Mouse (Mus musculus): ENCODE results near the gene Zfp607b.

Gene Zfp607b

GRCm38 (mm10) chr7:27688815-27689612, at the start of gene Zfp607b:
Zfp607b (plus strand) TSS chr7:27689340.
- peak; percentile 95 to 98 for DNase-seq

DNA sequence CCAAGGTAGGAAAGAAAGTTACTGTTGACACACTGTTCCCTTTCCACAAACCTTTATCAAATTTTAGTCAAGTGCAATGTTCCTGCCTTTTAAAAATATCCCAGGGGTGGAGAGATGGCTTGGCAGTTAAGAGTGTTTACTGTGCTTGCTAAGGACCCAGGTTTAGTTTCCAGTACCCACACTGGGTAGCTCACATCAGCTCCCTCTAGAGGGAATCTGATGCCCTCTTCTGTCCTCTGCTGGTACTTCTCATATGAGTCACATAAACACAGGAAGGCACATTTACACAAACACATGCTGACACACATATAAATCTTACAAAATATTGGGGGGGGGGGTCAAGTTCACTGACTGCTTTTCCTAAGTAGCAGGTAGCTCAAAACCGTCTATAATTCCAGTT, 44.7 kb upstream of the Zfp607b start:
- DNase-seq: no peak

DNA sequence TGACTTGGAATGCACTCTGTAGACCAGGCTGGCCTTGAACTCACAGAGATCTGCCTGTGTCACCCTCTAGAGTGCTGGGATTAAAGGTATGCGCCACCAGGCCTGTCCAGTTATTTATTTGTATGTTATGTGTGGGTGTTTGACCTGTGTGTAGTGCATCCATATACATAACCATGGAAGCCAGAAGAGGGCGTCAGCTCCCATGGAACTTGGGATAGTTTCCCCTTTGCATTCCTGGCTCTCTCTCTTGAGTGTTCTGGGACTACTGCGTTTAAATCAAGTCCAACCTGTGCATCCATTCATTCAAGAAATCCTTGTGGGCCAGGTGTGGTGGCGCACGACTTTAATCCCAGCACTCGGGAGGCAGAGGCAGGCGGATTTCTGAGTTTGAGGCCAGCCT, 42.6 kb upstream of the Zfp607b start:
- no peak for DNase-seq

DNA sequence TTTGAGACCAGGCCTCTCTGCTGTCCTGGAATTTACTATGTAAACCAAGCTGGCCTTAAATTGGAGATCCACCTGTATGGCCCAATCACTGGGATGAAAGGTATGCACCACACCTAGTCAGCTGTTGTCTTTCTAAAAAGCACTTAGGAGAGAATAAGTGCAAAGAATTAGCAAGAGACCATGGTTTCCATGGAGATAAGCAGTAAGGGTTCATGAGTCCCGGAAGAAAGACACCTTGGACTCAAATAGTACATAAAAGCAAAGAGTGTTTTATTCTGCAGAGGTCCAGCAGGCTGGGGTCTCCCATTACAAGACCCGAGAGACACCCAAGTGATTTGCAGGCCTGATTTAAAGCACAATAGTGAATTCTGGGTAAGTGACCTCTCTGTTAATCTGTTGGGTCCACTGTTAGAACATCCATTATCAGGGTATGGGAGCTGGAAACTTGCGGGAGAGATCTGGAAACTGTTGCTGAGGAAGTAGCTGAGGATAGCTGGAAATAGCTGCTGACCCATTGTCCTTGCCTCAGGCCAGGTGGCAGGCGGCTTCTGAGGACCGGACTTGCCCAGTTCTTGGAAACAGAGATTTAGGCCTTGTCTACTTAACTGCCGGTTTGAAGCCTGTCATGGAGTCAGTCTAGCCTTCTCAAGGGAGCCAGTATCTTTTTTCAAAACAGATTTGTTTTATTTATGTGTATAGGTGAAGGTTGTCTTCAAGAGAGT, 41.7 kb upstream of the Zfp607b start:
- no peak for DNase-seq

GRCm38 (mm10) chr7:27649723-27650122, 39.4 kb upstream of the Zfp607b start:
- DNase-seq: no peak

DNA sequence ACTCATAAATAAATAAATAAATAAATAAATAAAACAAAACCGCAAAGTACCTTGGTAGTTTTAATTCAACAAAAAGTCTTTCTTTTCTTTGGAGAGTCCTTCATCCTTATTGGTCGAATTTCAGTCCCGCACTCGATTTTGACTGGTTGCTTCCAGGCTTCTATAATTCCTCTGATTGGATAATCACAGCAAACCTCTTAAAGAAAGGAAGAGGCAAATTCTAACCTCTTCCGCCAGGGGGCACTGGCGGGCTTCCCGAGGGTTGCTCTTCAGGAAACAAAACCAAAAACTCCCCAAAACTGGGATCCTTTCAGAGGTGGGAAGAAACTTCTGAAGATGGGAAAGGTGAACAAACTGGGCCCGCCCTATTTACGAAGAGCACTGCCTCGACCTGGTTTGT, 38.2 kb upstream of the Zfp607b start:
- DNase-seq: peak; percentile 60 to 75

DNA sequence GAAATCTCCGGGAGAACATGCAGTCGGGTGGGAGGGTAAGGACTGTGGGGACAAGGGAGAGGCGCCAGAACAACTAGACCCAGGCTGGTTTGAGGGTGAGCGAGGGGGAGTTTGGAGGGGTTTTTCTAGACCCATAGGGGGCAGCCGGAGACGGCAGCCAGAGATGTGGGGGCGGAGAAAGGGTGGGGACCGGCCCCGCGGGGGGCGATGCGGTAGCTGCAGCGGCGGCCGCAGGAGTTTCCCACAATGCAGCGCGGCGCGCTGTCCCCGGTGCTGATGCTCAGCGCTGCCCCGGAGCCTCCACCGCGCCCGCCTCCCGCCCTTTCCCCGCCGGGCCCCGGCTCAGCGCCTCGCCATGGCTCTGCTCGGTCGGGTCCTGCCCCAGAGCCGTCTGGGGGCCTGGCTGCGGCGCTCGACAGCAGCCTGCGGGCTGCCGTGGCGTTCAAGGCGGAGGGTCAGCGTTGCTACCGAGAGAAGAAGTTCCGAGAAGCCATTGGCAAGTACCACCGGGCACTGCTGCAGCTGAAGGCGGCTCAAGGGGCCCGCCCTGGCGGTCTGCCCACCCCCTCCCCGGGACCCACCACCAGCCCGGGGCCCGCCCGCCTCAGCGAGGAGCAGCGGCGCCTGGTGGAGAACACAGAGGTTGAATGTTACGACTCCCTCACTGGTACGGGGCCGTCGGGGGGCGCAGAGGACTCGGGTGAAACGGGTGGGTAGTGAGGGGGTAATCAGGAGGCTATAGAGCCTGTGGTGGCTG, 35.3 kb upstream of the Zfp607b start, which contains the start of gene Ttc9b:
Ttc9b (plus strand) TSS at position 235 of the 757 bp plus-strand sequence.
- no peak for DNase-seq

- peak in 1 of 2 experiments; percentile 50 for DNase-seq
Observed at GRCm38 (mm10) chr7:27654607-27655276, 34.4 kb upstream of the Zfp607b start.

DNA sequence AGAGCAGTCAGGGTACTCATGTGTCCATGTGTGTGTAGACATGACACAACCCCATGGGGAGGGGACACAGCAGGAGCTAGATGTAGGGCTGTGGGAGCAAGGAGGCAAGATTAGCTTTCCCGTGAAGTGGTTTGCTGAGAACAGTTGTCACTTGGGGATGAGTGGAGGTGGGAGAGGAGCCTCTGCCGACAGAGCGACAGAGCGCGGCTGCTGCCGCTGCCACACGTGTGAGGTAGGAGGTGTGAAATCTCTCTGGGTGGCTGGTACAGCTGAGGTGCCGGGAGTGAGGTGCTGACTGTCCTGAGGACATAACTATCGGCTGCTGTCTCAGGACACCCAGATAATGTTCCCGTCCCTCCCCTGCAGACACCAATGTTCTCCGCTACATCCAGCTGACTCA, 33.6 kb upstream of the Zfp607b start:
- DNase-seq: no peak

GRCm38 (mm10) chr7:27656600-27656999, 32.5 kb upstream of the Zfp607b start:
- no peak for DNase-seq

GRCm38 (mm10) chr7:27657824-27658395, 31.2 kb upstream of the Zfp607b start:
- no peak for DNase-seq

GRCm38 (mm10) chr7:27658712-27659663, 30.2 kb upstream of the Zfp607b start:
- no peak for DNase-seq

DNA sequence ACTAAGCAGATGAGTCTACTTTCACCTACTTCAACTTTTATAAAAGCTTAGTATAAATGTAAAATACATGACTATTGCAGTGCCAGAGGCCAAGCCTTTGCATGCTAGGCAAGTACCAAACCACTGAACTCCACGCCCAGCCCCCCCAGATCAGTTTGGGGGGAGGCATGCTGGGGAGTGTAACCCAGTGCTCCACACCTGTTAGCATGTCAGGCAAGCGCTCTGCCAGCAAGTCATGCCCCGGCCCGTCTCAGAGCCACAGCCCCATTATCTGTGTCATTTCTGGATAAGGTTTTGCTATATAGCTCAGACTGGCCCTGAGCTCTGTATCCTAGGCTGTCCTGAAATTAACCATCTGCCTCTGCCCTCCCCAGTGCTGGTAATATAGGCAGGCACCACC, 27.1 kb upstream of the Zfp607b start:
- DNase-seq: no peak

GRCm38 (mm10) chr7:27673064-27673574, 16.0 kb upstream of the Zfp607b start:
- no peak for DNase-seq

GRCm38 (mm10) chr7:27673575-27674131, 15.5 kb upstream of the Zfp607b start:
- DNase-seq: no peak

- no peak for DNase-seq
Observed at GRCm38 (mm10) chr7:27674195-27674521, 15.0 kb upstream of the Zfp607b start.

DNA sequence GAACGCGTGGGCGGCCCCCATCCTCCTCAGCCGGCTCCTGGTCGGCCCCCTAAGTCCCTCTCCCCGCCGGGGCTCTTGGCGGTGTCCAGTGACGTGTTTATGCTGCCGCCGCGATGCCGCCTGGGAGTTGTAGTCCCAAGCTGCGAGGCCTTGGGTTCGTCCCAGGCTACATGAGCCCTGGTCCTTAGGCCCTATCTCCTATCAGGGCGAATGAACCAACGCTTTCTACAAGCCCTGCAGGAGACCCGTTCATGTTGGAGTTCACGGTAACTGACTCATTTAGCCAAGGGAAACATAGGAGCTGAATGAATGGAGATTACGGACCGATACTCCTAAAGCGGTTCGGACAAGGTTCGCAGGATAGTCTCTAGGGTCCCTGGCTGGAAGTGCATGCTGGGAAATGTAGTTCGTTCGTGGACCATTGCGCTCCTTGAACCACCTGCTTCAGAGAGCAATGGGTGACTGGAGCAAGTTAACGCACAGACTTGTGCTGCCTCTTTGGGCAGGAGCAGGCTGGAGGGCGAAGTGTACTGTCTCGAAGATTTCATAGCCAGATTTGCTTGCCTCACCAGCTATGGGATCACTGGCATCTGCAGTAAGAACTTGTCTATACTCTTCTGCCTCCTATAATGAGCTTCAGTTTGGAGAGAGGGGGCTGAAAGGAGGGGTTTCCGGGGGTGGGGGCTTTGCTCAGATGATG, 14.5 kb upstream of the Zfp607b start, which contains the start of gene Map3k10:
Map3k10 (minus strand) TSS at position 77 of the 700 bp plus-strand sequence.
- peak; percentile 89 to 93 for DNase-seq

DNA sequence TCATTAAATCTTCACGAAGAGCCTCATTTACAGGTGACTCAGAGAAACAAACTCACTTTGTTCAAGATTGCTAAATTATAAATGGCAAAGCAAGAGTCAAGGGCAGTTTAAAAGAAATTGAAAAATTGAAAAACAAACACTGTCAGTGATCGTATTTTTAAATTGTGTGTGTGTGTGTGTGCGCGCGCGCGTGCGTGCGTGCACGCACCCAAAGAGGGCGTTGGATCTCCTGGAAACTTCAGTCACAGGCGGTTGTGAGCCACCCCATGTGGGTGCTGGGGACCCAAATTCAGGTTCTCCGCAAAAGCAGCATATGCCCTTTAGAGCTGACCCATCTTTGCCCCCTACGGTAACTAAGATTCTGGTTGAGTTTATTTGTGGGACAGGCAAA, 13.9 kb upstream of the Zfp607b start:
- DNase-seq: no peak

GRCm38 (mm10) chr7:27683218-27683617, 5.9 kb upstream of the Zfp607b start:
- DNase-seq: no peak

DNA sequence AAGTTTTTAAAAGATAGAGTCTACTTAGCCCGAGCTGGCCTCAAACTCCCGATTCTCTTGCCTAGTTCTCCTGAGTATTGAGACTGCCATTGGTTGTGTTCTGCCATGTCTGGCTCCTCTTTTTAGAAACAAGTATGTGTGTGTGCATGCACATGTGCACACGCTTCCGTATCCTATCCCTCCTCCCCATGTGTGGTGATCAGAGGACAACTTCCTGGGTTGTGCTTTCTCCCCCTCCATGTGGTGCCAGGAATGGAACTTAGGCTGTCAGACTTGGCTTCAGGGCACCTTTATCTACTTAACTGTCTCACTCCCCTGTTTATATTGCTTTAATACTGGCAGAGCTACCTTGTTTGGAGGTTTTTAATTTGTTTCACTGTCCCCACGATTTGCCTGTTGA, 3.9 kb upstream of the Zfp607b start:
- no peak for DNase-seq
